Mouse (Mus musculus) macrophage (primary cell): Measurements from ENCODE around the gene Syt7. TPM values are rescaled to one million over a fixed set of nuclear protein-coding genes. Genes with fewer than 3 reads are reported as not detected.

ENCODE experiments used
- H3K27ac ChIP-seq: fragments of 350-480 bp; formaldehyde crosslinking; 2 replicates; pipeline ENCODE4 v1.9.0; 2021
- H3K36me3 ChIP-seq: fragments of 350-480 bp; formaldehyde crosslinking; 2 replicates; pipeline ENCODE4 v1.9.0; 2021; ENCODE audit errors: inconsistent target
- H3K4me3 ChIP-seq: fragments of 350-480 bp; formaldehyde crosslinking; 2 replicates; pipeline ENCODE4 v1.9.0; 2021; ENCODE audit errors: inconsistent target
- H3K79me2 ChIP-seq: fragments of 350-480 bp; formaldehyde crosslinking; 2 replicates; pipeline ENCODE4 v1.9.0; 2021; ENCODE audit errors: inconsistent target
- WGBS: methylation state at CpG from one replicate; pipeline ENCODE4 v1.1.7; 2026; ENCODE audit warnings: inconsistent platforms; ENCODE audit not compliant: missing documents; 5-methylcytosine and 5-hydroxymethylcytosine counted together
- polyA plus RNA-seq: library from polyadenylated mRNA; stranded (reverse); fragments of 250-400 nt; gene quantifications from 3 replicates; pipeline ENCODE4 v1.2.4, GENCODE M21; 2018; ENCODE audit warnings: inconsistent platforms

Gene Syt7
- polyA plus RNA-seq, 1 experiment from 2014 or later: not detected

DNA sequence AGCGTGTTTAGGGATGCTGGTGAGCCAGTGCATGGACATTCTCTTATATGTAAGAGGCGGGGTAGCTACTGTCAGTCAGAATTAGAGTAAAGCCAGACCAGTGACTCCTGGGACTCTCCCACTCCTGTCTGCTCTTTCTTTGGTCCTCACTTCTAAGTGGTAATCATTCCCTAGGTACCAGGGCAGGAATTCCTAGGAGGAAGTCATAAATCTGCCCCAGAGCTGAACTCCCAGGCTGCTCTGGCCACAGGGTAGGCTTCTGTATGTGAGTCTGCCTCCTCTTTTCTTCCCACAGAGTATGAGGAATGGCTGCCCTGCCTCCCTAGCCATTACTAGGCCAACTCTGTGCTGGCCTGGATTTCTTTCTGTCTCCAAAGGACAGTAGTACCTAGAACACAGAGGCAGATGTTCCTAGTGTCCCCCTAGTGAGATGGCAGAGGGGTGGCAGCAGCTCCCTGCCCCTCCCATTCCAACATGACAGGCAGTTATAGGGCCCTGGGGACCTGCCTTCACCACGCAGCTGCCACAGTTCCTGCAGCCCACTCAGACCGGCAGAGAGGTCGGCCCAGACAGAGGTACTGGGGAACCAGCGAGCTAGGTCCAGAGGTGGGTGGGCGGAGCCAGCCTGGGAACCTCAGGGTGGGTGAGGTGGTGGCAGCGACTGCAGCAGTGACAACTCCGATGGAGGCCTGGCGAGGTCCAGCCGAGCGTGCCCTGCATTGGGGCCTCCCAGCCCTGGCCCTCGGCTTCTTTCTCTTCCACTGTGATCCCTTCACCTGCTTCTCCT lies 36.8 kb downstream of the Syt7 start:
- H3K27ac ChIP-seq: no peak overlapping the region
- H3K4me3 ChIP-seq: no peak overlapping the region
- H3K79me2 ChIP-seq: no peaks in the 10 kb centered on the region
- whole genome bisulfite sequencing: 47% methylated on average over 13 of the region's 13 CpGs
- H3K36me3 ChIP-seq: no peaks in the 10 kb centered on the region

DNA sequence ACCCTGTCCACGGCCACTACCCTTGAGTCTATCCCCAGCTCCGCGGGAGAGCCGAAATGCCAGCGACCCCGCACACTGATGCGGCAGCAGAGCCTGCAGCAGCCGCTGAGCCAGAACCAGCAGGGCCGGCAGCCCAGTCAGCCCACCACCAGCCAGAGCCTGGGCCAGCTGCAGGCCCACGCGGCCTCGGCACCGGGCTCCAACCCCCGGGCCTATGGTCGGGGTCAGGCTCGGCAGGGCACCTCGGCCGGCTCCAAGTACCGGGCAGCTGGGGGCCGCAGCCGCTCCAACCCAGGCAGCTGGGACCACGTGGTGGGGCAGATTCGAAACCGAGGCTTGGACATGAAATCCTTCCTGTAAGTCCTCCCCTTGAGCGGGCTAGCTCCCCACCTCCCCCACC lies 37.4 kb downstream of the Syt7 start:
- no peak overlapping the region for H3K4me3 ChIP-seq
- no peaks in the 10 kb centered on the region for H3K79me2 ChIP-seq
- 57% methylated on average over 25 of the region's 25 CpGs for WGBS
- H3K36me3 ChIP-seq: no peaks in the 10 kb centered on the region
- no peak overlapping the region for H3K27ac ChIP-seq

DNA sequence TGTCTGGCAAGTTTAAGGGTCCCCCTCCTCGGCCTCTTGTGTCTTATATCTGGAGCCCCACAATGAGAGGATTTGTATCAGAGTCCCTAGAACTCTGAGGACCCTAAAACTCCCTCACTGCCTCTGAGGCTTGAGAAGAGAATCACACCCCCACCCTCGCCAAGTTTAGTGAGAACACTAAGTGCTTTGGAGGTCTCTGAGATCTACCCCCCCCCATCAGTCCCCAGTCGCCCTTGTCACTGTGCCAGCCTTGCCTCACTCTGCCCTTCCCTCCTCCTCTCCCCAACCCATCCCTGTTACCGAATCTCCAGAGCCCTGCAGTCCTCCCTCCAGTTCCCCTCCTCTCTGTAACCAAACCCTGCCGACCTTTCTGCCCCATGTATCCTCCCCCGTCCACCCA lies 37.9 kb downstream of the Syt7 start:
- Histone ChIP-seq H3K79me2 (no peaks in the 10 kb centered on the region), H3K27ac (no peak overlapping the region), H3K4me3 (no peak overlapping the region), H3K36me3 (no peaks in the 10 kb centered on the region)
- 80% methylated on average over 6 of the region's 6 CpGs for whole genome bisulfite sequencing

DNA sequence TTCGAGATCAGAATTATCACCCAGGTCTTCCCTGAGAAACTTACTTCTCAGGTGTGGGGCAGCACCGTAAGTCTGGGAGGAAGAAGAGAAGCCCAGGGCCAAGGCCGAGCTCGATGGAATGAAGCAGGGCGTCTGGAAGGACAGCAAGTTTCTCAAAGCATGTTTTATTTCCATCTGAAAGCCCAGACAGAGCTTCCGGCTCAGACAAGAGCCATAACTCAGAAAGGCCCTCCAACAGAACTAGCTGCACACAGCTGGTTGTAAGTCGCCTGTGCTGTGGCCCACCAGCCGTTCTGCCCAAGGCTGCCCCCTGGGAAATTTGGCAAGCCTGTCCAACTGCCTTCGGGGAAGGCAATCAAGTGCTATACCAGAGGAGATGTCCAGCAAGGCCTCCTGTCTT lies 38.5 kb downstream of the Syt7 start:
- H3K36me3 ChIP-seq: no peaks in the 10 kb centered on the region
- no peak overlapping the region for H3K27ac ChIP-seq
- no peak overlapping the region for H3K4me3 ChIP-seq
- WGBS: 89% methylated on average over 9 of the region's 9 CpGs
- H3K79me2 ChIP-seq: no peaks in the 10 kb centered on the region

DNA sequence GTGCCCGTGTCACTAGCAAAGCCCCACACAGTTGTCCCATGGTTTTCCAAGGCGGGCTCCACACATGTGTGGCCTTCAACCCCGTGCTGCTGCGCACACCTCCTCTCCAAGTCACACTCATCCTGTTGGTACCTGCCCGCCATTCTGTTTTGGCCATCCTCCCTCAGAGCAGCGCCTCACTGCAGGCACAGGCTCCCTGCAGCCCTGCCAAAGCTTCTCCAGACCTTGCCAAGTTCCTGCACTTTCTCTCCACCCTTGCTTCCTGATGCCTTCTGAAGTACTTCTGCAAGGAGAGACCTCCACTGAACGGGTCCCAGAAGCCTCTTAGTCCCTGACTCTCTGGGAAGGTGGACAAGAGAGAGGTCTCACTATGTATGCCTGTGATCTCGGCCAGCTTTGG lies 40.5 kb downstream of the Syt7 start:
- H3K36me3 ChIP-seq: no peaks in the 10 kb centered on the region
- no peak overlapping the region for H3K4me3 ChIP-seq
- 75% methylated on average over 8 of the region's 8 CpGs for WGBS
- H3K27ac ChIP-seq: no peak overlapping the region
- no peaks in the 10 kb centered on the region for H3K79me2 ChIP-seq

DNA sequence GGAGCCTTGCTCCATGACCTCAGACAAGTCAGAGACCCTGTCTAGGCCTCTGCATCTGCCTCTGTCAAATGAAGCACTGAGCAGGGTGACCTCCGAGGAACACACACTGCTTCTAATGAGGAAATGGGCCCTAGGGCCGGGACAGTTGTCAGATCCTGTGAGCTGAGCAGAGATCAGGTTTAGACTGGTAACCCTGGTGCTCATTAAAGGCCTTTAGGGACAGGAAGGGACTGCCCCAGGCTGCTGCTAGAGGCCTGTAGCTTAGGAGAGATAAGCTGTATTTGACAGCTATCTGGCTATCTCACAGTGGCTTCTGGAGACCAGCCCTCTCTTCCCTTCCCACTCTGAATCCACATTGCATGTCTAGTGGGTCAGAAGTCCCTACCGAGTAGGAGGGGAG lies 42.5 kb downstream of the Syt7 start:
- WGBS: 67% methylated on average over 3 of the region's 3 CpGs
- H3K36me3 ChIP-seq: no peaks in the 10 kb centered on the region
- H3K4me3 ChIP-seq: no peak overlapping the region
- H3K79me2 ChIP-seq: no peaks in the 10 kb centered on the region
- no peak overlapping the region for H3K27ac ChIP-seq

DNA sequence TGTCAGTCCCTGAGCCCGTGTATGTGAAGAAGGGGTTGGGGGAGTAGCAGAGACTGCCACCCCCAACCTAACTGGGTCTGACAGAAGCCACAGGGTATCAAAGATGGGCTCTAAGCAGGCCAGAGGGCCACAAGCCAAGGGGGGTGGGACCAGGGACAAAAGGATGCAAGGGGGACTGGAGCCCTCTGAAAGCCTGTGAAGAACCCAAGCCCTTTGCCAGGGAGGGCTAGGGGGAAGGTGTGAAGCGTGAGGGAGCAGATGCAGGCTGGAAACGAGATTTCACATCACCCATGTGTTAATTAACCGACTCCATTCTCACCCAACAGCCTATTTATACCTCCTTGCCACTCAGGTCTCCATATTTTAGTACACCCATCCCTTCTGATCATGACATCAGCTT lies 43.0 kb downstream of the Syt7 start:
- Histone ChIP-seq H3K4me3 (no peak overlapping the region), H3K79me2 (no peaks in the 10 kb centered on the region), H3K27ac (no peak overlapping the region), H3K36me3 (no peaks in the 10 kb centered on the region)
- WGBS: 72% methylated on average over 4 of the region's 4 CpGs

DNA sequence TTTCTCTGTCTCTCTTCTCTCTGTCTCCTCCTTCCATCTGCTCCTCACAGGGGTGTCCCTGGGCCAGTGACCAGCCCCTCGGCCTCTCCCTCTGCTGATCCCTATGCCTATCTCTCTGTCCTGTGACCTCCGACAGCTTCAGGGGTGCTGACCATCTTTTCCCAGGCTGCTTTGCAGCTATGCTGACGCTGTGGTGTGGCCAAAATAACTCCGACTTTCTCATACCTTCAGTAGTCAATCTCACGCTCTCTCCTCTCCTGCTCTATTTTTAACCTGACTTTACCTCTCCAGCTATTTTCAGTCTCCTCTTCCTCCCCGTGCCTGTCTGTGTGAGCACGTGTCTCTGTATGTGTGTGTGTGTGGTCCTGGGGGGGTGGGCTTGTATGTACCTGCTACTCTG lies 44.3 kb downstream of the Syt7 start:
- Histone ChIP-seq H3K4me3 (no peak overlapping the region), H3K79me2 (no peaks in the 10 kb centered on the region), H3K36me3 (no peaks in the 10 kb centered on the region), H3K27ac (no peak overlapping the region)
- 81% methylated on average over 7 of the region's 7 CpGs for WGBS

DNA sequence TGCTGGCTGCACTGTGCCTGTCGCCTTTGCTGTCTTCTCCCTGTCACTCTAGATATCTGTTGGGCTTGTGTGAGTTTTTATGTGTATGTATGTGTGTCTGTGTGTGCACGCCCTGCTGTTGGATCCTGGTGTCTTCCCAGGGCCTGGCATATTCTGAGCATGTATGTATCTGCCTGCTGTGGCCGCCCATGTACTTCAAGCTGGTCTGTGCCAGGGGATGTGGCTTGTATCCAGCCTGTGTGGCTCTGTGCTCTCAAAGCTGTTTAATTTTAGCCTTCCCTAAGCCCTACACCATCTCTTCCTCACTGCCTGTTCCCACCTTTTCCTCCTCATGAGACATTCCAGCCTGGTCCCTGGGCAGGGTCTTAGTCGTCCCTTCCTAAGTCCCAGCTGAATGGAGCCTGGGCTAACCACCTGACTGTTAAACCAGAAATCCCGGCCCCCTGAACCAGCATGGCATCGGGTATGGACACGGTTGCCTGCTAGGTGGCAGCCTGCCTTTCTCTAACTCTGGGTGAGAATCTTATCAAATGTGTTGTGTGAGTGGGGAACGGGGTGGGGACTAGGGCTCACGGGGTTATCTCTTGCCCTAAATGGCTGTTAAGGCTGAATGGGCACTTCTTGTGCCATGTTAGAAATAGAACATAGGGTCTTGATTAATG lies 45.1 kb downstream of the Syt7 start:
- 81% methylated on average over 8 of the region's 9 CpGs for WGBS
- Histone ChIP-seq H3K79me2 (no peaks in the 10 kb centered on the region), H3K4me3 (no peak overlapping the region), H3K27ac (no peak overlapping the region), H3K36me3 (no peaks in the 10 kb centered on the region)

DNA sequence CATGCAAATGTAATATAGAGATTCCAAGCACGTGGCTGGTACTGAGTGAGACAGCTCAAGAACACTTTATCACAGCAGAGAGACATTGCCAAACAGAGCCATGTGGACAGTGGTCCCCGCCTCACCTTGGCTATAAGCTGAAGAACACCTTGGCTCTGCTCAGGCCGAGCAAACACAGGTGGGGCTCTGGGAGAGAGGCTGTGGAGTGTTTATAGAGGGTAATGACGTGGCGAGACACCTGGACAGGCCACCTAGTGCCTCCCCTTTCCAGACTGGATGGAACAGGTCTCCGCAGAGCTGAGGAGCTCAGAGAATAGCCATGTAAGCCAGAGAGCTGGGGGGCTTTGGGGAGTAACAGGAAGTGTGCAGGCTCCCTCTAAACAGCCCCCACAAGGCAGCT lies 46.0 kb downstream of the Syt7 start:
- 73% methylated on average over 6 of the region's 6 CpGs for WGBS

DNA sequence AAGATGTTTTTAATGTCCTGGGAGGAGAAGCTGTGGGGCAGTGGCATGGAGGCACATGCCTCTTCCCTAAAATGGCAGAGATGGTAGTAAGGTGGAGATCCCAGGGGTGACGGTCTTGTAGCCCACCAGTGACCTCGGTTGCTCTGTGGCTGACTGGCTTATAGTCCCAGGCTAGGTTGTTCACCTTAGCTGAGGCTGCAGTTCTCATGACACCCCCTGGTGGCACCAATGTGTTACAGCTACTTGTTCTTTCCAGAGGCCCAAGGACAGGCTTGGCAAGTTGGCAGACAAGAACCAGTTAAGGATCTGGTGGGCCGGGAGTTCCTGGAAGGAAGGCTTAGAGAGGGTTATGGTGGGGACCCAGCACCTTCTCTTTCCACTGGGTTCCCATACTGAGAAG lies 47.0 kb downstream of the Syt7 start:
- Histone ChIP-seq H3K79me2 (no peaks in the 10 kb centered on the region), H3K36me3 (no peaks in the 10 kb centered on the region), H3K27ac (no peak overlapping the region), H3K4me3 (no peak overlapping the region)
- 32% methylated on average over 3 of the region's 3 CpGs for WGBS

More for the DNA sequence above, 46.0 kb downstream of the Syt7 start:
- Histone ChIP-seq H3K4me3 (no peak overlapping the region), H3K79me2 (no peaks in the 10 kb centered on the region), H3K27ac (no peak overlapping the region), H3K36me3 (no peaks in the 10 kb centered on the region)

DNA sequence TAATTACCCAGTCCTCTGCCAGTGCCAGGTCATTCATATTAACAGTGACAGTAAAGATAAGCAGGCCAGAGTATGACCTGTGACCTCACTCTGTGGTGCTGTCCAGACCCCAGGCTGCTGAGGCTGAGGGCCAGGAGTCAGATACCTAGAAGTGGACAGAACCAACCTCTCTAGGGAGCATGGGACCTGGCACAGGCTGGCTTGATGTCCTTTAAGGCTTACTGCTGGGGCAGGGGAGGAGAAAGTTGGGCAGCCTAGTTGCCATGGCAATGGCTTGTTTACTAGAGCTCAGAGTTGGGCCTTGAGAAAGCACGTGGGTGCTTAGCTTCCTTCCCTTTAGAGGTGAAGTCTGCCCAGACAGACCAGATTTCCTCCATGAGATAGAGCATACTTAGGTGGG lies 47.8 kb downstream of the Syt7 start:
- H3K79me2 ChIP-seq: no peaks in the 10 kb centered on the region
- WGBS: 0% methylated on average over 1 of the region's 1 CpGs
- no peak overlapping the region for H3K27ac ChIP-seq
- H3K4me3 ChIP-seq: no peak overlapping the region
- no peaks in the 10 kb centered on the region for H3K36me3 ChIP-seq

DNA sequence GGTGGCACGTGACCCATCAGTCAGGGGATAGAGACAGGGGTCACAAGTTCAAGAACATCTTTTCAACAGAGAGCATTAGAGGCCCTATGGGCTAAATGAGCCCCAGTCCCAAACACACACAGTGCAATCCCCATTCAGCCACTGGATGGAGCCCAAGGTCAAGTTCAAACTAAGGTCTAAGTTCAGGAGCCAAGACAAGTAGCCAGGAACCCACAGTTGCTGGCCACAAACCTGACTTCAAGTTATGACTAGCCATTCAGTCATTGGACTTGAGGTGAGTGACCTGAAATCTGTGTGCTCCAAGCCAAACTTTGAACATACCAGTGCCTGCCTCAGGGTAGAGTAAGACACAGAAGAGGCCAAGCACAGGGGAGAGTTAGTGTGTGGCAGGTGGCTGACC lies 48.6 kb downstream of the Syt7 start:
- H3K27ac ChIP-seq: no peak overlapping the region
- WGBS: 67% methylated on average over 1 of the region's 1 CpGs
- no peaks in the 10 kb centered on the region for H3K36me3 ChIP-seq
- H3K79me2 ChIP-seq: no peaks in the 10 kb centered on the region
- no peak overlapping the region for H3K4me3 ChIP-seq

DNA sequence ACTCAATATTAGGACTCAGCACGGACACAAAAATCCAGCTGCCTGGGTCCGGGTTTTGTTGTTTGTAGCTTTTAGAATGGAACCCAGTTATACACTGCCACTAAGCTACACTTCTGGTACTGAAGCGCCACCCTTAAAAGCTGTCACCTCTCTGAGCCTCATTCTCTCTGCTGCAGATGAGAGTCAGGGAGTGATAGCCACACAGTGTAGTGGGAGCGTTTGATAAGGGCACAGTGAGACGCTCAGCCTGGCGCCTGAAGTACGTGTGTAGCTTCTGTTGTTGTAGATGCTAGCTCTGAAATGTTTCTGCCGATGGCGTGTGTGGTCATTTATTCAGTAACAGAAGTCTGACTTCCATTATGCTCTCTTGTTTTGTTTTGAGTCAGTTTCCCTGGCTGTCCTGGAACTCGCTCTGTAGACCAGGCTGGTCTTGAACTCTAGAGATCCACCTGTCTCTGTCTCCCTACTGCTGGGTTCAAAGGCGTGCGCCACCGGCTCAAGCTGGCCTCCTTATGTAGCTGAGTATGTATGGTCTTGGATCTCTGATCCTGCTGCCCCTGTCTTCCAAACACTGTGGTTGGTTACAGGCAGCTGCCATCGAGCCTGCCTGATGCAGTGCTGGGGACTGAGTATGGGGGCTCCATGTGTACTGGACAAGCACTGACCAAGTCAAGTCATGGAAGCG lies 55.9 kb downstream of the Syt7 start:
- Histone ChIP-seq H3K4me3 (no peak overlapping the region), H3K79me2 (no peaks in the 10 kb centered on the region), H3K36me3 (no peaks in the 10 kb centered on the region), H3K27ac (no peak overlapping the region)
- 91% methylated on average over 15 of the region's 15 CpGs for whole genome bisulfite sequencing

DNA sequence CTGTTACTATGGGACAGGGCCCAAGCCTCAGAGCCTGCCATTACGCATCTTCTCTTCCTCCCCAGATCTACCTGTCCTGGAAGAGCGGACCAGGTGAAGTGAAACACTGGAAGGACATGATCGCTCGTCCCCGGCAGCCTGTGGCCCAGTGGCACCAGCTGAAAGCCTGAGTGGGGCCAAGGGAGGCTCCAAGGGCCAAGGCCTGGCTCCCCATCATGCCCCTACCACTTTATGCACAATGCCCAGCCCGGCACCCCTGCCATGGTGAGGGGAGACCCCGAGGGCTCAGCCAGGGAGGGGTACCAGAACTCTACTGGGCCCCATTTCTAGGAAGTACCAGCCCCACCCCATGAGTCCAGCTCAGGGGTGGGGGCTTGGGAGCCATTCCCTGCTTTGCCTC lies 59.4 kb downstream of the Syt7 start:
- no peak overlapping the region for H3K27ac ChIP-seq
- no peak overlapping the region for H3K4me3 ChIP-seq
- no peaks in the 10 kb centered on the region for H3K36me3 ChIP-seq
- WGBS: 89% methylated on average over 4 of the region's 7 CpGs
- H3K79me2 ChIP-seq: no peaks in the 10 kb centered on the region
